Mouse (Mus musculus) erythroblast, adult 5-6 weeks (primary cell): ENCODE data around the gene Raver2. TPM values are rescaled to one million over a fixed set of nuclear protein-coding genes. Genes with fewer than 3 reads are reported as not detected.
A peak's percentile ranks its signal among the peaks of the same experiment; 100 is the strongest.

Source experiments
- ATAC-seq: replicated peaks from 2 replicates; pipeline ENCODE4 v1.8.0; 2016; ENCODE audit warnings: moderate number of reproducible peaks, mild to moderate bottlenecking, moderate TSS enrichment, inconsistent platforms; ENCODE audit not compliant: poor library complexity, low FRiP score, severe bottlenecking
- total RNA-seq, 2 experiments: library from RNA; stranded (forward) in 1 of 2; stranded (reverse) in 1 of 2; fragments of 150-400 nt in 1 of 2; fragments of 200-764, 138-1000 nt in 1 of 2; gene quantifications; 2 replicates each; pipeline versions ENCODE4 v1.2.3 to v1.2.4; 2015 to 2017; ENCODE audit warnings: low replicate concordance in 2 of 2

The Raver2 gene
- total RNA-seq, 2 experiments from 2014 or later, result 0.19 to 0.43 TPM

- no peak for ATAC-seq
These were observed 99.0 kb downstream of the Raver2 start for GRCm38 (mm10) chr4:101167777-101168176.

DNA sequence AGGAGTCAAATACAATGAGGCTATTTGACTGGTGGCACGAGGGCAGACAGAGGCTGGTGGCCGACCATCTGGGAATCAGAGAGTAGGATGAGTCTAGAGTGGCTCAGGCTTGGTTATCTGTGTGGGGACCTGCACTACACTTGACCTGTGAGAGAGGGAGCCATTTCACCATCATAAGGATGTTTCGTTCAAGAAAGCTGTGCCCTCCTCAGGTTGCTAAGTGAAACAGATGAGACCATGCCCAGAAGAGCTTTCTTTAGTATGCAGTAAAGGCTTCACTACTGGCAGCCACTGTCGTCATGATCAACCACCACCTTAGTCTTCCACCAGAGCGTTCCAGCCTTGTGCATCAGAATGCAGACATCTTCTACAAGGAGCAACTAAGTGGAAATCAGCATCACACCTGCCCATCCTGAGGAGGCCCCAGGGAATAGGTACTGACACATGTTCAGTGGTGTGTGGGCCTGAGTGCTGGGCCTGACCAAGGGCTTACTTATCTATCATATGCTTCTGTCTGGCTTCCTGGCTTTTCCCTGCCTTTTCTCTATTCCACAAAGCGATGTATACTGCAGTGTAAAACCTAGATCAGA, 99.5 kb downstream of the Raver2 start:
- ATAC-seq, result peak; percentile 72

DNA sequence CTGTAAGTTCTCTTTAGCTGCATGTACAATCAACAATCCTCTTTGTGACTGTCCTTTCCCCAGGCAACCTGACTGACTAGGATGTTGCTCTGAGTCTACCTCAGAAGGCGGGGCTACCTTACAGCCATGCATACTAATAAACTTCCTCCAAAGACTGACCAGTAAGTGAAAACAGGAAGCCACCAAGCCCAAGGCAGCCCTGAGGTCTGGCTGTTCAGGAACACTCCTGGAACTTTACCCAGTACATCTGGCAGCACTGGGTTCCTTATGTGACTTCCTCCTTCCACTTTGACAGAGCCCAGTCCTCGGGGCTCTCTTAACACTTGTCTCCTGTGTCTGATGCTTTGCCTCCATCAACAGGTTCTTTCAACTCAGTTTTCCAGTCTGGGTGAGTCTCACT, 104.0 kb downstream of the Raver2 start:
- no peak for ATAC-seq

DNA sequence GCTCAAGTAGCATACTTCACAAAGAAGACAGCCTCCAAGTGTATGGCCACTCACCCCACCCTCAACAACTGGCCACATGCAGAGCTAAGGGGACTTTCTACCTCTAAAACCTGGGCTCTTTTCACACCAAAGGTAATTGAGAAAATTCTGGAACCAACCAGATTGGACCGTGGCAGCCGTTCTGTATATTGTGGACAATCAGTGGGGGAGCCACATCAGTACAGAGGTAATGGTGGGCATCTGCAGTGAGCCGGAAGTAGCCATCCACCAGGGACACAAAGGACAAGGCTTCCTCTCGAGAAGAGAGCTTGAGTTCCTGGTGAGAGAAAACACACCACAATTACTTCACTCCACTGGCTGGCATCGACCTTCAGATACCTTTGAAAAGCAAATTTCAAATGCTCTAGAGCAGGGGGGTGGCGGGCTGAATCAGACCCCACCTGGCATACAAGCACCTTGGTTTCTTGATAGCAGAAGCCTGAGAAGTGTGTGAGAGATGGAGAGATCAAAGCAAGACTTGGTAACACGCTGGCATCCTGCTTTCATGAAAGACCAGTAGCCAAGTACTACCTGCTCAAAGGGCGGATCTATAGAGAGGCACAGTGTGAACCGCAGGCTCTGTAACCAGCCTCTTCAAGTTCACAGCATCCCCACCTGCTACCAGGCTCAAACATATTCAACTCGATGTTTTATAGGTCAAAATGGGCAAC, 106.3 kb downstream of the Raver2 start:
- ATAC-seq, result no peak

DNA sequence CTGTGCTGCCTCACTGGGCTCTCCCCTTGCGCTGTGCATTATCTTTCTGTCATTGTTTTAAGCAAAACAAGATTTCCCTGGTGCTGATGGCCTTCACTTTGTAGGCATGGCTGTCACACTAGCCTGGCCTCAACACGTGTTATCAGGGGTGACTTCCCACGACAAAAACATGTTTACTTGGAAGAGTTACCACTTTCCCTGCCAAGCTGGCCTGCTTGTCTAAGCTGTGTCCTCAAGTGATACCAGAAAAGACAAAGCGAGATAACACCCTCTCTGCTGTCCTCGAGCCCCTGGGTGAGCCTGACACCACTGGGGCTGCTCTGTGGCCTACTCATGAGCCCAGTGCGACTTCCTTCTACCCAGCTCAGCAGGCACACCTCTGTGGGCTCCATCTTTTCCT, 107.3 kb downstream of the Raver2 start:
- peak; percentile 65 for ATAC-seq

DNA sequence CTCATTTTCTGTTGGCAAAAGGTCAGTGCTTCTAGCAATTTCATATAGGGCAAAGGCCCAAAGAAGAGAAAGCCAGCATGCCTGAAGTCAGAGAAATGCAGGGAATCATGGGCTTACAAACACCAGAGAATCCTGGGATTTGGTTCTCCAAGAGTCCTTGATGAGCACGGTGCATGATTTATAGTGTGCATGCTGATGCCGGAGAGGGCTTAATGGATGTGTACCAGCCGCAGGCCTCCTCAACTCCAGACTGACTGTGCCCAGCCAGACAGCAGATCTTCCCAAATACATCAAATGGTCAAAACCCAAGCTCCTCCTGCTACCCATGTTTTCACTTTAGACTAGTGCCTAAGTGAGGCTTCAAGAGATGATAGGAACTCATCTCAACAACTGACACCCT, 109.0 kb downstream of the Raver2 start:
- no peak for ATAC-seq

DNA sequence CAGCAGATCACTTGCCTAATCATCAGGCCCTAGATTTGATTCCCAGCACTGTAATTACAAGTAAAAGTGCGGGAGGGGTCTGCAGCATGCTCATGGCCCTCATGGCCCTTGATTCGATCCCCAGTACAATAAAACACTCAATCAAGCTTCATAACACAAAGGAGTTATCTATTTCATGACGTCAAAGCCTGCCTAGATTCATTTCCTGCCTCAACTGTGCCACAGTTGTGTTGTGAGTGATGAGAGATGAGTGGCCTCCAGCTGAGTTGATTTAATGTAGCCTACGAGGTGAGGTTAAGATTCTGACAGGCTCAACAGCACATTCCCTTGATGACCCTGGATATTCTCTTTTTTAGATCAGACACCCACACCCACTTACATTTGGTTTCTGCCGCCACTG, 110.3 kb downstream of the Raver2 start:
- ATAC-seq, result no peak

DNA sequence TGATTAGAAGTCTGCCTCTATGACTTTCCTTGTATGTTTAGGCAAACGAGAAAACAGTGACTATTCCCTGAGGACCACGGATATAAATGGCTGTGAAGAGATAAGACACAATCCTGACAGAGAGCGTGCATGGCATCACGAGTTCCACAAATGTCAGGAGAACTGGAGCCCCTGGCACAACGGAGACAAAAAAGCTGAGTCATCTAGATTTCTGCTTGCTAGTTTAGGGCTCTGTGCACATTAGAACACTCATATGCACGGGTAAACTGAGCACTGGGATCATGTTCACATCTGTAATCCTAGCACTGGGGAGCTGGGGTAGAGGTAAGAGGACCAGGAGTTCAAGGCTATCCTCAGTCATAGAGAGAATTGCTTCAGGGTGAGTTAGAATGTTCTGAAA, 111.1 kb downstream of the Raver2 start:
- 0 out of 2 replicates have a peak, but pooled peaks have one; percentile 50 for ATAC-seq

DNA sequence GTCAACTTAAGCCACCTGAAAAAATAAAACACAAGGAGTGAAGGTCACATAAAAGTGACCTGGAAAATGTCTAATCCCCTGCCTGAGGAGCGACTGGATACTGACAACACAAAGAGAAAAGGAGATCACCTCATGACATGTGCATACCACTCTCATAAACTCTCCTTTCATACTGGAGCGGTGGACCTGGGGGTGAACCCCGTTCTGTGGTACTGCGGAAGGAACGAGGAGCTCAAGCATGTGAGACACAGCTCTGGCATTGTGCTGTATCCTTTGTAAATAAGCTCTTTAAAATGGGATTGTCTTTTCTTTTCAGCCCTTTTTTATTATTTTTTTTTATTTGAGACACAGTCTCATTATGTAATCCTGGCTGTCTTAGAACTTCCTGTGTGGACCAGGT, 111.9 kb downstream of the Raver2 start:
- no peak for ATAC-seq

GRCm38 (mm10) chr4:101182603-101183011, 113.8 kb downstream of the Raver2 start:
- no peak for ATAC-seq

DNA sequence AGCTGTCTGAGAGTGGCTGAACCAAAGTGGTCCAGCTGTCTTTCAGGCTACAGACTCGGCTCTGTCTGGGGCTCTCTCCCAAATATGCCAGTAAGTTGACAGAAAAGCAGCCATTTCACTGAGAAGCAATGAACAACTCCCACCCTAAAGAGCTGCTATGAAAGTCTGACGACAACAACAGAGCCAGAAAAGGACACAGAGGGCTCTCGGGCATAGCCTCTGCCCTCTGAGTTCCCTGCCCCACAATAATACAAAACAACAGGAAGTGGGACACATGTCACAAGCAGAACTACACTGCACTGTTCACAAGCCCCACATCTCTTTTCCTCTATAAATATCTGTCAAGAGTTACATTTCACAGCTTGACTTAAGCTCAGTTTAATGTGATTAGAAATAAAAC, 116.4 kb downstream of the Raver2 start:
- ATAC-seq, result no peak

DNA sequence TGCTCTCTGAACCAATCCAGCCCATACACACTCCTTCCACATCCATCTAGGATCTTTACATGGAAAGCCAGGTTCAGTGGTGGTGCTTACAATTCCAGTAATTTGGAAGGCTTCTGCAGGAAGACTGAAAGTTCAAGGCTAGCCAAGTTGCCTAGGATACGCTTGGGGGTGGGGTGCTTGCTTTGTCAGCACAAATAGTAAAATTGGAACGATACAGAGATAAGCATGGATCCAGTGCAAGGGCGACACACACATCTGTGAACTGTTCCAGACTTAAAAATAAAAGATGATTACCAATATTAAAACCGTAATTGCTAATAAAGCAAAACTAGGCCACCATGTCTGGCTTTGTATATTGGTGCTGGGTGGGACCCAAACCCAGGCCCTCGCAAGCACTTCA, 117.8 kb downstream of the Raver2 start:
- no peak for ATAC-seq

DNA sequence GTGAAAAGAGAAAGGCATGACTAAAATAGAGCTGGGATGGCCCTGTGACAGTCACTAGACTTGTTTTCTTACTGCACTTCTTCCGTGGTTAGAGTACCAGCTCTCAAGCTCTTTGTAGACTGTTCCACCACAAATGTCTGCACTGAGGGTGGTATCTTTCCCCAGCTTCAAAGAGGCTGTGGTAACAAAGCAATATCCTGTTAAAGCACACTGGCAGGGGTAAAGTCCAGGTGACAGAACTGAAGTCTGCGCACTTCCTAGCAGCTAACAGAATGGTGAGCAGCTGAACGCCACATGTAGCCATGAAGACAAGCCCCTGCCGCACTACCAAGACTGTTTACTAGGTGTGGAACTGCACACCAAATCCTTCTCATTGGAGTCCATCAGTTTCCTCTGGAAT, 118.6 kb downstream of the Raver2 start:
- no peak for ATAC-seq

- peak; percentile 85 for ATAC-seq
These were observed 123.6 kb downstream of the Raver2 start for GRCm38 (mm10) chr4:101192241-101192976.

- ATAC-seq, result no peak
These were observed 125.4 kb downstream of the Raver2 start for GRCm38 (mm10) chr4:101194170-101194569.

GRCm38 (mm10) chr4:101196407-101196806, 127.6 kb downstream of the Raver2 start:
- no peak for ATAC-seq

- no peak for ATAC-seq
These were observed 128.8 kb downstream of the Raver2 start for GRCm38 (mm10) chr4:101197421-101198170.

DNA sequence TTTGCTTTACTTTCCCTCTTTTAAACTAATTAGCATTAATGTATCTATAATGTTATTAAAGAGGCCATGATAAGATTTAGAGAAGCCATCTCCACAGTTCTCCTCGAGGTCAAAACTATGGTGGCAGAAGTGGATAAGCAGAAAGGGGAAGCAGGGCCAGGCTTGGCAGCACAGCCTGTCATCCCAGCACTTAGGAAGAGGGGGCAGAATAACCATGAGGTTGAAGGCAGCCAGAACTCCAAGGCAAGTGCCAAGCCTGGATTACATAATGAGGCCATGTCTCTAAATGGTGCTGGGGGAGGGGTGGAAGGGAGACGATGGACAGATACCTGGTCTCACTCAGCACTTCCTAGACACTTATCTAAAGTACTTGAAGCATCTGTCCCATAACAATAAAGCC, 129.6 kb downstream of the Raver2 start:
- no peak for ATAC-seq

DNA sequence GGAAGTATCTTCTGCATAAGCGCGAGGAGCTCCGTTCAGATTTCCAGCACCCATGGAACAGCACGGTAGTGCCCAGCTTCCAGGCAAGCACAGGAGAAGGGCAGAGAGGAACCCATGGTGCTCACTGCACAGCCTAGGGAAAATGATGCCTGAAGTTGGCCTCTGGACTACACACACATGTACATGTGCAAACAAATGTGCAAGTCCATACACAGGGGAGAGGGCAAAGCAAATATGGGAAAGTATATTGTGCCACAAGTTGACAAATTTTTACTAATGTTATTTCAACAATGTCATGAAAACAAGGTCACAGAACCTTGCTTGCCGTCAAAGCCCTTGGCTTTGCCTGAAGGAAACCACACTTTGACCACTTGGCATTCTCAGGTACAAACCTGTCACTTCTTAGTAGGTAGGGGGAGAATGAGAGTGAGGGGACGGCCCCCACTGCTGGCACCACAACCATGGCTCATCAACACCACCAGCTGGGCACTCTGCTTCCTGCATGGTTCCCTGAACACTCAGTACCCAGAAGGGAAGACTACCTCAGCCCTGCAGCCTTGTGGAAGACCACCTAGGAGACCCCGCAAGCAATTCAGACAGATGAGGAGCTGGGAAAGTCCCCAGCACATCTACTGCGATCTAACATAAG, 130.8 kb downstream of the Raver2 start:
- ATAC-seq, result no peak
